Mouse (Mus musculus) hindbrain, embryonic 12.5 days (tissue): ENCODE data around the gene Mtch1. TPM values are rescaled to one million over a fixed set of nuclear protein-coding genes. Genes with fewer than 3 reads are reported as not detected.
A peak's percentile ranks its signal among the peaks of the same experiment; 100 is the strongest.
"Not testable (repeated sequence)": the region's sequence is repeated elsewhere in the genome, so short reads cannot be mapped to it uniquely, and the experiment has no call there.

Experiments
- ATAC-seq: fragments of 200-750 bp; cut with Nextera tagmentation; 2 replicates; pipeline ENCODE4 v1.8.0; 2017; ENCODE audit warnings: moderate TSS enrichment; ENCODE audit not compliant: low FRiP score
- H3K27ac ChIP-seq: fragments of 300-500 bp; sonication (generic); 2 replicates; pipeline ENCODE4 v1.5.1; 2016; ENCODE audit warnings: mild to moderate bottlenecking
- H3K27me3 ChIP-seq: fragments of 300-500 bp; sonication (generic); 2 replicates; pipeline ENCODE4 v1.6.1; 2016; ENCODE audit warnings: mild to moderate bottlenecking
- H3K36me3 ChIP-seq: fragments of 300-500 bp; sonication (generic); 2 replicates; pipeline ENCODE4 v1.6.1; 2016; ENCODE audit warnings: mild to moderate bottlenecking
- H3K4me1 ChIP-seq: fragments of 300-500 bp; sonication (generic); 2 replicates; pipeline ENCODE4 v1.6.1; 2016
- H3K4me2 ChIP-seq: fragments of 300-500 bp; sonication (generic); replicated peaks from 2 replicates; pipeline ENCODE4 v1.6.1; 2016; ENCODE audit warnings: mild to moderate bottlenecking
- H3K4me3 ChIP-seq: fragments of 300-500 bp; sonication (generic); 2 replicates; pipeline ENCODE4 v1.5.1; 2016; ENCODE audit warnings: mild to moderate bottlenecking
- H3K9ac ChIP-seq: fragments of 300-500 bp; sonication (generic); 2 replicates; pipeline ENCODE4 v1.6.1; 2016; ENCODE audit warnings: mild to moderate bottlenecking, moderate library complexity
- H3K9me3 ChIP-seq: fragments of 300-500 bp; sonication (generic); replicated peaks from 2 replicates; pipeline ENCODE4 v1.6.1; 2016; ENCODE audit warnings: mild to moderate bottlenecking
- WGBS: fragments of 180-500 bp; shearing (Covaris S2); methylation state at CpG from one replicate; pipeline ENCODE4 v1.1.7; 2016; 5-methylcytosine and 5-hydroxymethylcytosine counted together
- polyA plus RNA-seq: library from polyadenylated mRNA; unstranded; fragments of >200 nt; fragmentation: Nextera tagmentation; extraction: Ambion mirVana; gene quantifications from 2 replicates; pipeline ENCODE4 v1.2.1, GENCODE M21; 2016

Mtch1 gene
- polyA plus RNA-seq, 1 experiment from 2014 or later: 466 TPM

- peaks cover 28% of the 10 kb centered on the region for H3K4me1 ChIP-seq
- no peaks in the 10 kb centered on the region for H3K36me3 ChIP-seq
- WGBS: 70% methylated on average over 3 of the region's 3 CpGs
- ATAC-seq: no peak
- no peaks in the 10 kb centered on the region for H3K9me3 ChIP-seq
- no peak overlapping the region for H3K4me2 ChIP-seq
- no peak overlapping the region for H3K27ac ChIP-seq
- H3K4me3 ChIP-seq: no peak overlapping the region
- H3K9ac ChIP-seq: no peak overlapping the region
- H3K27me3 ChIP-seq: no peaks in the 10 kb centered on the region
Measured at GRCm38 (mm10) chr17:29358928-29359327, 11.2 kb upstream of the Mtch1 start.

DNA sequence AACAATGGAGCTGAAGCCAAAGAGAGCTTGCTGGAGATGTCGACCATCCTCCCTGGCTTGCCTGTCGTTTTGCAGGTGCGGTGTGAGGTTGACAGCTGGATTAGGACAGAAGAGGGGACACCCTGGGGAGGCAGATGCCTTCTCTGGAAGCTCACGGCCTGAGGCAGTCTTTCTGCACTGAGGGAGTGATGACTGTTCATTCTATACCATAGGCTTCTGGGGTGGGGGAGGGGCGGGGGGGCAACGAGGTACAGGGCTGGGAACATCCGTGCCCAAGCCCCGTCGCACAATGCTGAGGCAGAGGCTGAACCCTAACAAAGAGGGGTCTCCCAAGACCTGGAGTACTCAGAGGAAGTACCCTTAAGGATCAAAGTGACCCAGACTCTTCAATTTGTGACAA, 9.1 kb upstream of the Mtch1 start:
- Histone ChIP-seq H3K27ac (peak overlapping the region; percentile 98), H3K36me3 (no peaks in the 10 kb centered on the region), H3K4me1 (peaks cover 28% of the 10 kb centered on the region), H3K4me2 (peak overlapping the region; percentile 55), H3K27me3 (no peaks in the 10 kb centered on the region), H3K9me3 (no peaks in the 10 kb centered on the region), H3K9ac (peak overlapping the region; percentile 56), H3K4me3 (peak overlapping the region; percentile 32)
- ATAC-seq: peak; percentile 57
- 3% methylated on average over 9 of the region's 9 CpGs for WGBS

- Histone ChIP-seq H3K4me2 (peak overlapping the region; percentile 55), H3K27ac (peak overlapping the region; percentile 98), H3K27me3 (no peaks in the 10 kb centered on the region), H3K9me3 (no peaks in the 10 kb centered on the region), H3K4me1 (peaks cover 28% of the 10 kb centered on the region), H3K9ac (peak overlapping the region; percentile 57), H3K36me3 (no peaks in the 10 kb centered on the region), H3K4me3 (peak overlapping the region; percentile 32)
- ATAC-seq: peak; percentile 96
- WGBS: 0% methylated on average over 11 of the region's 11 CpGs
Measured at GRCm38 (mm10) chr17:29356479-29356856, 8.7 kb upstream of the Mtch1 start.

- Histone ChIP-seq H3K4me2 (peak overlapping the region; percentile 55), H3K4me3 (peak overlapping the region; percentile 32; the same call in 1 of the 2 replicates), H3K9me3 (no peaks in the 10 kb centered on the region), H3K27ac (peak overlapping the region; percentile 98), H3K27me3 (no peaks in the 10 kb centered on the region), H3K4me1 (peaks cover 28% of the 10 kb centered on the region), H3K36me3 (no peaks in the 10 kb centered on the region), H3K9ac (peak overlapping the region; percentile 57)
- peak; percentile 52 for ATAC-seq
- WGBS: 10% methylated on average over 17 of the region's 17 CpGs
Measured at GRCm38 (mm10) chr17:29355841-29356478, 8.2 kb upstream of the Mtch1 start.

DNA sequence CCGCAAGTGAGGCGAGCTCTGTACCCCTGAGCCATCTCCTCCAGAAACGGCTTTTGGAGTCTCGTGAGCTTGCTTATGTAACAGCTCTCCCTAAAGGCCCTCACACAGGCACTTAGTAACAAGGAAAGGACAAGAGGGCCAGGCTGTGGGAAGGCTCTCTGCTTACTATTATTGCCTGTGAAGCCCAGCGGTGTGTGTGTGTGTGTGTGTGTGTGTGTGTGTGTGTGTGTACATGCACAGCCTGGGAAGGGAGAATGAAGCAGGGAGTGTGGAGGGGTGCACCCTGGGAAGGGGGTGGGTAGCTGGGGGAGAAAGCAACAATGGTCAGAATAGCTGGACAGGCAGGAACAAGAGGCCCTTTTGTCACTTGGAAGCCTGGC, 7.7 kb upstream of the Mtch1 start:
- Histone ChIP-seq H3K4me3 (no peak overlapping the region), H3K4me1 (peaks cover 25% of the 10 kb centered on the region), H3K36me3 (no peaks in the 10 kb centered on the region), H3K27me3 (no peaks in the 10 kb centered on the region), H3K4me2 (peak overlapping the region; percentile 55), H3K27ac (peak overlapping the region; percentile 98), H3K9ac (peak overlapping the region; percentile 57), H3K9me3 (no peaks in the 10 kb centered on the region)
- peak; percentile 56 for ATAC-seq
- WGBS: 29% methylated on average over 5 of the region's 5 CpGs

GRCm38 (mm10) chr17:29351056-29351455, 3.3 kb upstream of the Mtch1 start:
- ATAC-seq, H3K9me3 ChIP-seq, H3K27ac ChIP-seq, H3K4me2 ChIP-seq, H3K4me3 ChIP-seq, H3K27me3 ChIP-seq, H3K36me3 ChIP-seq, H3K9ac ChIP-seq: not testable (repeated sequence)
- H3K4me1 ChIP-seq: peaks cover 25% of the 10 kb centered on the region
- WGBS: 68% methylated on average over 5 of the region's 5 CpGs

DNA sequence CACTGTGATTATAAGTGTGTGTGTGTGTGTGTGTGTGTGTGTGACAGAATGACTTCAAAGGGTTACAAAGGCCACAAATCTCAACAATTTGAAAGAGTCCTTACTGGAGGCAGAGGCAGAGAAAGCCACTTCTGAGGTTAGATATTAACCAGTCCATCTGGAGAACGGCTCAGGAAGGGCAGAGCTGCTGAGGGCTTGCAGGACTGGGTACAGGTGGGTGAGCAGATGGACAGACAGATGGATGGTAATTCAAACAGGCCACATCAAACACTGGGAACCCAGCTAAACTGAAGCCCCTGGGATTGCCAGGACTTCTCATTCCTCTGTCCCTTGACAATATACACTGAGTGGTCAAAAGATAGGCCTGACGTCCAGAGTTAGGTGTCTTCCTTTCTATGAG, 1.3 kb upstream of the Mtch1 start:
- ATAC-seq: no peak
- H3K27me3 ChIP-seq: no peaks in the 10 kb centered on the region
- WGBS: 68% methylated on average over 2 of the region's 2 CpGs
- no peak overlapping the region for H3K4me3 ChIP-seq
- H3K9me3 ChIP-seq: no peaks in the 10 kb centered on the region
- no peak overlapping the region for H3K27ac ChIP-seq
- peaks cover 25% of the 10 kb centered on the region for H3K4me1 ChIP-seq
- H3K9ac ChIP-seq: no peak overlapping the region
- no peak overlapping the region for H3K4me2 ChIP-seq
- peaks cover 4% of the 10 kb centered on the region for H3K36me3 ChIP-seq

- 1% methylated on average over 43 of the region's 45 CpGs for WGBS
- peak; percentile 57; the same call in 1 of the 2 replicates for ATAC-seq
- Histone ChIP-seq H3K9ac (peak overlapping the region; percentile 96), H3K36me3 (peaks cover 12% of the 10 kb centered on the region), H3K27ac (peak overlapping the region; percentile 92), H3K4me1 (peaks cover 34% of the 10 kb centered on the region), H3K9me3 (no peaks in the 10 kb centered on the region), H3K27me3 (no peaks in the 10 kb centered on the region), H3K4me2 (peak overlapping the region; percentile 75), H3K4me3 (peak overlapping the region; percentile 95)
Measured at GRCm38 (mm10) chr17:29347126-29347644, 549 bp downstream of the Mtch1 start.

- Histone ChIP-seq H3K9me3 (no peaks in the 10 kb centered on the region), H3K27me3 (no peaks in the 10 kb centered on the region), H3K9ac (peak overlapping the region; percentile 96), H3K4me1 (peaks cover 40% of the 10 kb centered on the region), H3K36me3 (peaks cover 12% of the 10 kb centered on the region), H3K4me2 (peak overlapping the region; percentile 75), H3K4me3 (peak overlapping the region; percentile 95), H3K27ac (peak overlapping the region; percentile 92)
- no peak for ATAC-seq
- 4% methylated on average over 11 of the region's 11 CpGs for WGBS
Measured at GRCm38 (mm10) chr17:29346496-29347125, 1.1 kb downstream of the Mtch1 start.

- 0 out of 2 replicates have a peak overlapping the region, but pooled peaks have one; percentile 57 for H3K27ac ChIP-seq
- H3K4me3 ChIP-seq: no peak overlapping the region
- 97% methylated on average over 12 of the region's 12 CpGs for whole genome bisulfite sequencing
- H3K9me3 ChIP-seq: no peaks in the 10 kb centered on the region
- peaks cover 17% of the 10 kb centered on the region for H3K36me3 ChIP-seq
- no peak for ATAC-seq
- peak overlapping the region; percentile 75 for H3K4me2 ChIP-seq
- no peak overlapping the region for H3K9ac ChIP-seq
- no peaks in the 10 kb centered on the region for H3K27me3 ChIP-seq
- H3K4me1 ChIP-seq: peaks cover 46% of the 10 kb centered on the region
Measured at GRCm38 (mm10) chr17:29345272-29345671, 2.5 kb downstream of the Mtch1 start.

DNA sequence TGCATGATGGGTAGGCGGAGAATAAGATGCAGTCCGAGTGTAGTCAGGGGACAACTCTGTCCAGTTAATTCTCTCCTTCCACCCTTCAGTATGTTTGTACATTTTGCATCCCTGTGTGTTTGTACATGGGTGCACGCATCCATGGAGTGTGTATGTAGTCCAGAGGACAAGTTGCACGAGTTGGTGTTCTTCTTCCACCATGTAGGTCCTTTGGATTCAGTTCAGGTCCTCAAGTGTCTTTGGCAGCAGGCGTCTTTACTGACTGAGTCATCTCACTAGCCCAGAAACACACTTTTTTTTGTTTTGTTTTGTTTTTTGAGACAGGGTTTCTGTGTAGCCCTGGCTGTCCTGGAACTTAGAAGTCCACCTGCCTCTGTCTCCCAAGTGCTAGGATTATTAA, 4.5 kb downstream of the Mtch1 start:
- no peak for ATAC-seq
- no peaks in the 10 kb centered on the region for H3K9me3 ChIP-seq
- H3K4me2 ChIP-seq: no peak overlapping the region
- 93% methylated on average over 5 of the region's 5 CpGs for WGBS
- no peak overlapping the region for H3K27ac ChIP-seq
- H3K4me3 ChIP-seq: no peak overlapping the region
- H3K9ac ChIP-seq: no peak overlapping the region
- H3K4me1 ChIP-seq: peaks cover 46% of the 10 kb centered on the region
- peaks cover 37% of the 10 kb centered on the region for H3K36me3 ChIP-seq
- H3K27me3 ChIP-seq: no peaks in the 10 kb centered on the region

DNA sequence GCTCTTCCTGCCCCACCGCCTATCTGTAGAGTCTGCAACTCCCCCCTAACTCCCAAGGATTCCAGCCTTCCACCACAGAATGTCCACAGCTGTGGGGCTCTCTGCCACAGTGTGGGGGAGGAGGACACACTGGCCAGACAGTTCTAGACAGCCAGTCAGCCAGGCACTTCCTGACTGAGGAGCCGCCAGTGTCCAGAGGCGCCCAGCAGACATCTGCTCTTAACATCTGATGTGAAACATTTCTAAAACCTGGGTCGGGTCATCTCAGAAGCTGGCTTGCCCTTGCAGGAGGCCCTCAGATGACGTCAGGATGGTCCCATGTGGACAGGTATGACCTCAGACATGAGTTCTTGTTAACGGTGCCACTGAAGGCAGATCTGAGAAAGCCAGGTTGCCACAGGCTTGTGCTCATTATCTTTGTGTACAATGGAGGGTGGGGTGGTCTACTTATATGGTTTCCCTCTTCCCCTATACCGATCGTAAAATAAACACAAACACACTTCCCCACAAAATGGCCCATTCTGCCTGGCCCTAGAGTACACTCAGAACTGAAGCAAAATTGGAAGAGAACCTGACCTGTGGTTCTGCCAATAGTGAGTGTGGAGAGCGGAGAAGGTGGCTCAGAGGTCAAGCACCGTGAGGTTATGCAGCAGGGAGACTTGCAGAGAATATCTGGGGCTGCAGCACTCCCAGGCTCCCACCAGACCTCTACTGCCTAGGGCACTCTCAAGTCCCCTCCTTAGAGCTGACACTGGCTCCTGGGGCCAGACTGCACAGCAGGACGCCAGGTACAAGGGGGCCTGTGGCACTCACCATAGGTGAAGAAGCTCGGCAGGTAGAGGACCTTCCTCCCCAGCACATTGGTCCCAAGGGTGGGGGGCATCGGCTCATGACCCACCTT, 5.5 kb downstream of the Mtch1 start:
- Histone ChIP-seq H3K9me3 (no peaks in the 10 kb centered on the region), H3K4me2 (no peak overlapping the region), H3K4me1 (peaks cover 42% of the 10 kb centered on the region), H3K27ac (peak overlapping the region; percentile 71), H3K27me3 (no peaks in the 10 kb centered on the region), H3K36me3 (peaks cover 46% of the 10 kb centered on the region), H3K9ac (no peak overlapping the region), H3K4me3 (no peak overlapping the region)
- 46% methylated on average over 13 of the region's 13 CpGs for WGBS
- ATAC-seq: peak; percentile 41
